In genomic region chr10:53750955-53751652, GRCm38 (mm10) we compare ENCODE assay signal across 8 mouse cellular contexts. TPM values are rescaled to one million over a fixed set of nuclear protein-coding genes. Genes with fewer than 3 reads are reported as not detected.
DNase-seq lines count a peak whose midpoint lies in the region; ATAC-seq and TF ChIP-seq lines count a peak whose summit lies in the region.

Fam184a (minus strand) TSS chr10:53751123.

- peak within 1 kb of the TSS; percentile 93 for H3K4me2 ChIP-seq in forebrain, postnatal 0 days (ENCODE audit: low read depth)
- H3K4me2 ChIP-seq in liver, embryonic 16.5 days (ENCODE audit: low read depth, low read length) = peak within 1 kb of the TSS; percentile 70
- H3K4me2 ChIP-seq in neural tube, embryonic 14.5 days (ENCODE audit: low read depth, low read length) = peak within 1 kb of the TSS; percentile 82

- peak; percentile 96 for DNase-seq in cerebellum, adult 11-12 months
- peak; percentile 90 for DNase-seq in forebrain, postnatal 0 days
- peak; percentile 27 for DNase-seq in heart, postnatal 25 days (ENCODE audit: low spot score)
- DNase-seq in layer of hippocampus, adult 18-20 months (ENCODE audit: low spot score in 2 of 2) = peak; percentile 89 to 91
- DNase-seq in thymus, postnatal 25 days = peak; percentile 26

- H3K36me3 ChIP-seq in ES-Bruce4 (ENCODE audit: control insufficient read depth, insufficient read depth, low read length, poor library complexity, severe bottlenecking) = no peaks in the 10 kb centered on the region
- no peaks in the 10 kb centered on the region for H3K36me3 ChIP-seq in forebrain, postnatal 0 days (ENCODE audit: insufficient read depth)
- H3K36me3 ChIP-seq in liver, embryonic 16.5 days (ENCODE audit: control insufficient read depth, insufficient read depth) = no peaks in the 10 kb centered on the region
- H3K36me3 ChIP-seq in neural tube, embryonic 14.5 days (ENCODE audit: control insufficient read depth, insufficient read depth, low read length) = no peaks in the 10 kb centered on the region

- no peak for TF ChIP-seq CTCF in ES-Bruce4 (IDR thresholded peaks at IDR 0.05; ENCODE audit: low read depth, low read length)
- no peak for TF ChIP-seq CTCF in forebrain, postnatal 0 days (IDR thresholded peaks at IDR 0.05; ENCODE audit: low read depth)

- TF ChIP-seq POLR2A in ES-Bruce4 (IDR thresholded peaks at IDR 0.05; ENCODE audit: insufficient read depth, low read length) = no peak

- no peaks in the 10 kb centered on the region for H3K9me3 ChIP-seq in ES-Bruce4 (replicated peaks; ENCODE audit: control insufficient read depth, insufficient read depth, low read length, poor library complexity, severe bottlenecking)
- H3K9me3 ChIP-seq in forebrain, postnatal 0 days (ENCODE audit: low read length) = no peaks in the 10 kb centered on the region
- H3K9me3 ChIP-seq in liver, embryonic 16.5 days (replicated peaks; ENCODE audit: control insufficient read depth, low read length) = no peaks in the 10 kb centered on the region
- H3K9me3 ChIP-seq in neural tube, embryonic 14.5 days (ENCODE audit: control insufficient read depth, low read length) = no peaks in the 10 kb centered on the region

- 2% methylated on average over 59 of the region's 71 CpGs for WGBS in forebrain, postnatal 0 days
- WGBS in liver, embryonic 16.5 days (ENCODE audit: insufficient replicate concordance) = 7% methylated on average over 68 of the region's 71 CpGs
- WGBS in neural tube, embryonic 14.5 days = 3% methylated on average over 45 of the region's 71 CpGs

- H3K4me1 ChIP-seq in ES-Bruce4 (ENCODE audit: control insufficient read depth, insufficient read depth, low read length) = no peaks in the 10 kb centered on the region
- H3K4me1 ChIP-seq in forebrain, postnatal 0 days (ENCODE audit: insufficient read depth) = 0 out of 2 replicates have a peak, but pooled peaks cover 6% of the 10 kb centered on the region
- H3K4me1 ChIP-seq in liver, embryonic 16.5 days (ENCODE audit: control insufficient read depth, low read depth, low read length) = no peaks in the 10 kb centered on the region
- peaks cover 17% of the 10 kb centered on the region for H3K4me1 ChIP-seq in neural tube, embryonic 14.5 days (ENCODE audit: control insufficient read depth, insufficient read depth, low read length)

- ATAC-seq in forebrain, postnatal 0 days = peak; percentile 98
- peak; percentile 51 for ATAC-seq in liver, embryonic 16.5 days (ENCODE audit: low read depth)
- ATAC-seq in neural tube, embryonic 14.5 days (ENCODE audit: low read depth) = peak; percentile 97

- H3K27ac ChIP-seq in ES-Bruce4 (ENCODE audit: insufficient read depth, low read length) = no peak within 1 kb of the TSS
- peak within 1 kb of the TSS; percentile 70 for H3K27ac ChIP-seq in forebrain, postnatal 0 days (ENCODE audit: low read depth, low read length)
- H3K27ac ChIP-seq in liver, embryonic 16.5 days (ENCODE audit: low read length) = no peak within 1 kb of the TSS
- H3K27ac ChIP-seq in neural tube, embryonic 14.5 days (ENCODE audit: low read depth, low read length) = peak within 1 kb of the TSS; percentile 72

- peak within 1 kb of the TSS; percentile 79 for H3K9ac ChIP-seq in ES-Bruce4 (ENCODE audit: low read depth, poor library complexity, severe bottlenecking)
- H3K9ac ChIP-seq in forebrain, postnatal 0 days = peak within 1 kb of the TSS; percentile 77
- H3K9ac ChIP-seq in liver, embryonic 16.5 days (ENCODE audit: low read depth, low read length) = no peak within 1 kb of the TSS
- H3K9ac ChIP-seq in neural tube, embryonic 14.5 days (replicated peaks; ENCODE audit: low read depth, low read length) = peak within 1 kb of the TSS; percentile 81

- TF ChIP-seq EP300 in ES-Bruce4 (IDR thresholded peaks at IDR 0.05; ENCODE audit: insufficient read depth, low read depth, low read length) = no peak

- intact Hi-C loops in heart, postnatal 25 days (cut with DNase I) = no loop called here

- H3K4me3 ChIP-seq in ES-Bruce4 (ENCODE audit: low read depth, low read length) = peak within 1 kb of the TSS; percentile 75
- peak within 1 kb of the TSS; percentile 82 for H3K4me3 ChIP-seq in forebrain, postnatal 0 days (ENCODE audit: low read depth, low read length)
- H3K4me3 ChIP-seq in liver, embryonic 16.5 days (ENCODE audit: low read depth, low read length) = peak within 1 kb of the TSS; percentile 56
- H3K4me3 ChIP-seq in neural tube, embryonic 14.5 days (ENCODE audit: low read depth, low read length) = peak within 1 kb of the TSS; percentile 76

- peaks cover 8% of the 10 kb centered on the region for H3K27me3 ChIP-seq in ES-Bruce4 (ENCODE audit: control insufficient read depth, insufficient read depth, low read length, poor library complexity, severe bottlenecking)
- H3K27me3 ChIP-seq in forebrain, postnatal 0 days (ENCODE audit: insufficient read depth, low read length) = no peaks in the 10 kb centered on the region
- H3K27me3 ChIP-seq in liver, embryonic 16.5 days (ENCODE audit: control insufficient read depth, insufficient read depth, low read depth, low read length) = peaks cover 25% of the 10 kb centered on the region
- no peaks in the 10 kb centered on the region for H3K27me3 ChIP-seq in neural tube, embryonic 14.5 days (ENCODE audit: control insufficient read depth, insufficient read depth, low read length)

RNA-seq across cellular contexts. Expression of gene Fam184a, which starts in this region (rescaled TPM):
- 6.2 and 9.0 TPM in 2 replicates for polyA plus RNA-seq in ES-Bruce4 (2011; ENCODE audit: insufficient read depth, insufficient read length, low read depth, missing spikeins)
- total RNA-seq in forebrain, postnatal 0 days (2014; rRNA removed) = 20.3 and 20.5 TPM in 2 replicates
- polyA plus RNA-seq in forebrain, postnatal 0 days (2015; fragmentation: Nextera tagmentation; extraction: Ambion mirVana) = 6.3 and 10.3 TPM in 2 replicates
- 1 to 10 TPM in 1 of 2 experiments, under 1 TPM in 1; 0.81 to 1.9 TPM for total RNA-seq in heart, postnatal 25 days (2021)
- total RNA-seq in layer of hippocampus, adult 18-20 months (2021) = 10 to 100 TPM; 23.4 to 24.6 TPM
- 0.21 and 0.34 TPM in 2 replicates for polyA plus RNA-seq in liver, embryonic 16.5 days (2015; fragmentation: Nextera tagmentation; extraction: Ambion mirVana)
- 17.0 and 20.1 TPM in 2 replicates for polyA plus RNA-seq in neural tube, embryonic 14.5 days (2014; fragmentation: Nextera tagmentation; extraction: Ambion mirVana)

Comparison
In these comparisons a context has a peak if more than half of its experiments do, and no peak if none do; other contexts are left out.
1. Peak in ATAC-seq, H3K4me3 ChIP-seq and H3K4me2 ChIP-seq in liver, embryonic 16.5 days; RNA of the gene not detected or under 1 TPM.
2. H3K27ac ChIP-seq: peak in forebrain, postnatal 0 days (single experiment) and neural tube, embryonic 14.5 days (single experiment); none in ES-Bruce4 (single experiment) and liver, embryonic 16.5 days (single experiment).
3. DNase-seq: peak in every context shown above with its lines; median percentile 96 in cerebellum, adult 11-12 months; 90 in forebrain, postnatal 0 days; 90 in layer of hippocampus, adult 18-20 months; 27 in heart, postnatal 25 days; 26 in thymus, postnatal 25 days.
4. Peak in every context shown above with its lines, with median percentiles within 50 percentile points of each other: H3K4me3 ChIP-seq, ATAC-seq and H3K4me2 ChIP-seq.